Mouse (Mus musculus) left cerebral cortex, adult 9 months (tissue): ENCODE results near the gene Elavl4.

ENCODE experiments used
- DNase-seq, 2 experiments: peaks; one replicate each; pipeline ENCODE4 v3.0.0; 2022; ENCODE audit warnings: low spot score in 2 of 2

Elavl4 gene

DNA sequence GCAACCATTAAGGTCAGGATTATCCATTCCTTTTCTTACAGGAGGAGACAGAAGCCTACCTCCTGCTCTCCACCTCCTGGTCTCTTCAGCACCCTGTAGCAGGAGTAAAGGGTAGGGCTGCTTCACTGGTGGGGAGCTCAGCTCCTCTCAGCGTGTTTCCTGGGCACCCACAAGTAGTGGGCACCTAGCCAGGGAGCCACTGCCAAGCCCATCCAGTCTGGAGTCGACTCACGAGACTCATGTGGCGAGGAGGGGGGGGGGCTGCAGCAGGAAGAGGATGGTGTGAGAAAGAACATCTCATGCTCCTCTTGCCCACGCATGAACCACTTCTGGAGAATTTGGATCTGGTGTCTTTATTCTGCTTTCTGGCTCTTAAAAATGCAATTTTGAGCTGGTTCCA, 186.5 kb downstream of the Elavl4 start:
- peak; percentile 9 to 63 for DNase-seq

DNA sequence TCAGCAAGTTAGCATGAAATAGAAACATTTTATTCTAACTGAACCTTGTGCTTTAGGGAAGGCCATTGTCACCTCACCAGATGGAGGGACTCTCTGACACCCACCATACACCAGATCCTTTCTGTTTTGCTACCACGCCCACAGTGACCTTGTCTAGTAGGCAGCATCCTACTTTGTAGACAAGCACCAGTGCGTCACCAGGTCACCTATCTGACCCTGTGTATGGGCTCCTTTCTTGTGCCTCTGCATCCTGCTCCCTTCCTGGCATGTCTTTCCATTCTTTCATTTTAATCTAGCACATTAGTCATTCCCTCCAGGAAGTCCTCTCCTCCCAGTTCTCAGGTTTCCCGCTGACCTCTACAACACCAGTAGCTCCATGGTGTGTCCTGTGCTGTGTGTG, 190.1 kb downstream of the Elavl4 start:
- no peak for DNase-seq

DNA sequence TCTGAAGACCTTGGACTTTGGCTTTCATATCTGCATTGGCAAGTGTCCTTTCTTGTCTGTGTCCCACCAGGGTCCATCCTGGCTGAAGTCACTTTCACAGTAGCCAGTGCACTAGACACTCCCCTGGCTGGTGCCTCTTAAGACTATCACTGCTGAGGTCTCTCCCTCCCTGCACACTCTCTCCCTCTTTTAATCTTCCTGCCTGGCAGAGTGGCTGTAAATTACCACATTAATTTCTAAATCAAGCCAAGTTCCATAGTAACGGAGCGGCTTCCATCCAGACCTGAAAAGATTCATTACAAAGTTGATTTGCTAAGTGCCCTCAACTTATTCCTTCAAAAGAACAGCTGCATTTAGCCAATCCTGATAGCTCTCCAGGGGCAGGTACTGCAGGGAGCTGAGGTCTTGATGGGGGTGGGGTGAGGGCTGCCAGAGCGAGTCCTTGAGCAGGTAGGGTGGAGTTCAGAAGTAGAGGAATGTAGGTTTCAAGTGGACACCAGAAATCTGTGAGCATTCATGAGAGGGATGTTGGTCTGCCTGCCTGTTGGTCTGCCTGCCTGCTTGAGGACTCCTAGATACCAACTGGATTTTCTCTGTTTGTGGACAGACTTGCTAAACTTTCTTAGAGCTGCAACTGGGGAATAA, 194.1 kb downstream of the Elavl4 start:
- DNase-seq, result no peak

DNA sequence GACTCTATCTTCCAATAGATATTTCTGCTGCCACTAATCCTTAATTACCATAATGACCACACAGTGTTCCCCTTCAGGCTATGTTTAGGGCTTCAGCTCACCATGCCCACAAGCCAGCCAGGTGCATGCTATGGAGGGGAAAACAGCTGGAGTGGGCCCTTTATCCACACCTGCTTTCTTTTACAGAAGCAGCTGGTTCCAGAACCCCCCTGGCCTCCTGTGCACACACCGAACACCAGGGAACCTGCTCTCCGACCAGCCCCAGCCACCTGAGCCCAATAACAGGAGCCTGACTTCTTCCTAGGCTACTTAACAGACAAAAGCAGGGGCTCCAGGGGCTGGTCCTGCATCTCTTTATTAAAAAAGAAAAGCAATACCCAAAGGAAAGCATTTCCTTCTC, 195.8 kb downstream of the Elavl4 start:
- no peak for DNase-seq
